Mouse (Mus musculus) lung, postnatal 4 days (tissue): ENCODE measurements around the gene Ocrl.

Source experiments
- DNase-seq, 2 experiments: peaks; one replicate each; pipeline ENCODE4 v3.0.0; 2021

Ocrl gene

GRCm38 (mm10) chrX:47985000-47985619 lies 72.9 kb downstream of the Ocrl start:
- peak; percentile 56 to 62 for DNase-seq

- no peak for DNase-seq
Measured at GRCm38 (mm10) chrX:47988024-47988423, 75.8 kb downstream of the Ocrl start.

- DNase-seq = peak; percentile 45 to 82
Measured at GRCm38 (mm10) chrX:47992606-47993005, 80.4 kb downstream of the Ocrl start.

GRCm38 (mm10) chrX:47998412-47998811 lies 86.2 kb downstream of the Ocrl start:
- no peak for DNase-seq

- DNase-seq = no peak
Measured at GRCm38 (mm10) chrX:48001151-48001550, 89.0 kb downstream of the Ocrl start.

- DNase-seq = no peak
Measured at GRCm38 (mm10) chrX:48004786-48005185, 92.6 kb downstream of the Ocrl start.

GRCm38 (mm10) chrX:48006062-48006461 lies 93.9 kb downstream of the Ocrl start:
- DNase-seq = peak; percentile 13 to 55

GRCm38 (mm10) chrX:48011656-48012055 lies 99.5 kb downstream of the Ocrl start:
- no peak for DNase-seq
